Mouse (Mus musculus) G1E (cell line): ENCODE results near the gene Mtg2.

Experiments
- CTCF ChIP-seq: IDR thresholded peaks from 2 replicates; pipeline ENCODE4 v1.5.1; 2012; ENCODE audit warnings: low read depth, low read length, inconsistent platforms, mixed read lengths
- TAL1 ChIP-seq: conservative IDR thresholded peaks from 2 replicates; pipeline ENCODE4 v1.6.1; 2012; ENCODE audit warnings: low read depth, low read length, inconsistent platforms, mixed read lengths

GRCm38 (mm10) chr2:180103978-180104658, 33.7 kb downstream of the Mtg2 start, which contains the start of gene Hrh3:
- TF ChIP-seq TAL1 (no peak), CTCF (no peak)
